Mouse (Mus musculus) hindbrain, embryonic 12.5 days (tissue): ENCODE measurements around the gene Gm6525. TPM values are rescaled to one million over a fixed set of nuclear protein-coding genes. Genes with fewer than 3 reads are reported as not detected.

Experiments
- ATAC-seq: fragments of 200-750 bp; cut with Nextera tagmentation; 2 replicates; pipeline ENCODE4 v1.8.0; 2017; ENCODE audit warnings: moderate TSS enrichment; ENCODE audit not compliant: low FRiP score
- H3K27ac ChIP-seq: fragments of 300-500 bp; sonication (generic); 2 replicates; pipeline ENCODE4 v1.5.1; 2016; ENCODE audit warnings: mild to moderate bottlenecking
- H3K27me3 ChIP-seq: fragments of 300-500 bp; sonication (generic); 2 replicates; pipeline ENCODE4 v1.6.1; 2016; ENCODE audit warnings: mild to moderate bottlenecking
- H3K36me3 ChIP-seq: fragments of 300-500 bp; sonication (generic); 2 replicates; pipeline ENCODE4 v1.6.1; 2016; ENCODE audit warnings: mild to moderate bottlenecking
- H3K4me1 ChIP-seq: fragments of 300-500 bp; sonication (generic); 2 replicates; pipeline ENCODE4 v1.6.1; 2016
- H3K4me2 ChIP-seq: fragments of 300-500 bp; sonication (generic); replicated peaks from 2 replicates; pipeline ENCODE4 v1.6.1; 2016; ENCODE audit warnings: mild to moderate bottlenecking
- H3K4me3 ChIP-seq: fragments of 300-500 bp; sonication (generic); 2 replicates; pipeline ENCODE4 v1.5.1; 2016; ENCODE audit warnings: mild to moderate bottlenecking
- H3K9ac ChIP-seq: fragments of 300-500 bp; sonication (generic); 2 replicates; pipeline ENCODE4 v1.6.1; 2016; ENCODE audit warnings: mild to moderate bottlenecking, moderate library complexity
- H3K9me3 ChIP-seq: fragments of 300-500 bp; sonication (generic); replicated peaks from 2 replicates; pipeline ENCODE4 v1.6.1; 2016; ENCODE audit warnings: mild to moderate bottlenecking
- WGBS: fragments of 180-500 bp; shearing (Covaris S2); methylation state at CpG from one replicate; pipeline ENCODE4 v1.1.7; 2016; 5-methylcytosine and 5-hydroxymethylcytosine counted together
- polyA plus RNA-seq: library from polyadenylated mRNA; unstranded; fragments of >200 nt; fragmentation: Nextera tagmentation; extraction: Ambion mirVana; gene quantifications from 2 replicates; pipeline ENCODE4 v1.2.1, GENCODE M21; 2016

The Gm6525 gene
- polyA plus RNA-seq, 1 experiment from 2014 or later: 2.4 TPM

GRCm38 (mm10) chr3:84154721-84155141 lies 19.2 kb upstream of the Gm6525 start:
- Histone ChIP-seq H3K9me3 (no peaks in the 10 kb centered on the region), H3K36me3 (peaks cover 8% of the 10 kb centered on the region), H3K4me2 (peak overlapping the region; percentile 97), H3K4me1 (peaks cover 3% of the 10 kb centered on the region), H3K27me3 (no peaks in the 10 kb centered on the region), H3K27ac (no peak overlapping the region), H3K4me3 (peak overlapping the region; percentile 52; the same call in 1 of the 2 replicates), H3K9ac (no peak overlapping the region)
- 17% methylated on average over 12 of the region's 12 CpGs for WGBS
- no peak for ATAC-seq

- no peak overlapping the region for H3K27ac ChIP-seq
- peak overlapping the region; percentile 52 for H3K4me3 ChIP-seq
- ATAC-seq: peak; percentile 65
- H3K4me1 ChIP-seq: peaks cover 3% of the 10 kb centered on the region
- WGBS: under 1% methylated on average over 27 of the region's 27 CpGs
- H3K4me2 ChIP-seq: peak overlapping the region; percentile 97
- H3K36me3 ChIP-seq: peaks cover 11% of the 10 kb centered on the region
- no peaks in the 10 kb centered on the region for H3K27me3 ChIP-seq
- H3K9ac ChIP-seq: peak overlapping the region; percentile 48; the same call in 1 of the 2 replicates
- H3K9me3 ChIP-seq: no peaks in the 10 kb centered on the region
Measured at GRCm38 (mm10) chr3:84155146-84155545, 18.8 kb upstream of the Gm6525 start.

GRCm38 (mm10) chr3:84155558-84156006 lies 18.3 kb upstream of the Gm6525 start, which contains the start of gene Mnd1:
TSS of gene Mnd1 (minus strand) at chr3:84155786.
- peak within 1 kb of the TSS; percentile 97 for H3K4me2 ChIP-seq
- peak within 1 kb of the TSS; percentile 52 for H3K4me3 ChIP-seq
- ATAC-seq: peak; percentile 98
- no peak within 1 kb of the TSS for H3K27ac ChIP-seq
- WGBS: under 1% methylated on average over 29 of the region's 29 CpGs
- no peaks in the 10 kb centered on the region for H3K27me3 ChIP-seq
- H3K36me3 ChIP-seq: peaks cover 15% of the 10 kb centered on the region
- H3K9ac ChIP-seq: peak within 1 kb of the TSS; percentile 48; the same call in 1 of the 2 replicates
- H3K4me1 ChIP-seq: peaks cover 3% of the 10 kb centered on the region
- H3K9me3 ChIP-seq: no peaks in the 10 kb centered on the region

GRCm38 (mm10) chr3:84156105-84156504 lies 17.8 kb upstream of the Gm6525 start:
- Histone ChIP-seq H3K27me3 (no peaks in the 10 kb centered on the region), H3K36me3 (peaks cover 15% of the 10 kb centered on the region), H3K4me3 (no peak overlapping the region), H3K27ac (no peak overlapping the region), H3K9ac (no peak overlapping the region), H3K4me2 (peak overlapping the region; percentile 97), H3K9me3 (no peaks in the 10 kb centered on the region), H3K4me1 (peaks cover 3% of the 10 kb centered on the region)
- no peak for ATAC-seq
- 64% methylated on average over 6 of the region's 6 CpGs for WGBS

GRCm38 (mm10) chr3:84157011-84157410 lies 16.9 kb upstream of the Gm6525 start:
- peaks cover 15% of the 10 kb centered on the region for H3K36me3 ChIP-seq
- peaks cover 3% of the 10 kb centered on the region for H3K4me1 ChIP-seq
- no peak overlapping the region for H3K27ac ChIP-seq
- no peaks in the 10 kb centered on the region for H3K9me3 ChIP-seq
- no peak overlapping the region for H3K9ac ChIP-seq
- 37% methylated on average over 4 of the region's 4 CpGs for WGBS
- H3K4me3 ChIP-seq: no peak overlapping the region
- H3K4me2 ChIP-seq: no peak overlapping the region
- no peaks in the 10 kb centered on the region for H3K27me3 ChIP-seq
- ATAC-seq: no peak

GRCm38 (mm10) chr3:84157559-84158350 lies 16.1 kb upstream of the Gm6525 start:
- no peaks in the 10 kb centered on the region for H3K27me3 ChIP-seq
- H3K4me1 ChIP-seq: peaks cover 3% of the 10 kb centered on the region
- H3K36me3 ChIP-seq: peaks cover 15% of the 10 kb centered on the region
- H3K9me3 ChIP-seq: no peaks in the 10 kb centered on the region
- ATAC-seq: no peak
- H3K27ac ChIP-seq: no peak overlapping the region
- H3K4me3 ChIP-seq: no peak overlapping the region
- H3K4me2 ChIP-seq: no peak overlapping the region
- no peak overlapping the region for H3K9ac ChIP-seq
- WGBS: 83% methylated on average over 4 of the region's 4 CpGs

- Histone ChIP-seq H3K9me3 (no peaks in the 10 kb centered on the region), H3K27me3 (no peaks in the 10 kb centered on the region), H3K4me2 (no peak overlapping the region), H3K4me3 (no peak overlapping the region), H3K9ac (no peak overlapping the region), H3K36me3 (peaks cover 50% of the 10 kb centered on the region), H3K27ac (no peak overlapping the region), H3K4me1 (no peaks in the 10 kb centered on the region)
- 95% methylated on average over 3 of the region's 3 CpGs for WGBS
- ATAC-seq: no peak
Measured at GRCm38 (mm10) chr3:84165391-84165790, 8.5 kb upstream of the Gm6525 start.

- Histone ChIP-seq H3K4me2 (no peak overlapping the region), H3K9ac (no peak overlapping the region), H3K36me3 (peaks cover 53% of the 10 kb centered on the region), H3K27ac (no peak overlapping the region), H3K4me3 (no peak overlapping the region), H3K4me1 (no peaks in the 10 kb centered on the region), H3K9me3 (no peaks in the 10 kb centered on the region), H3K27me3 (no peaks in the 10 kb centered on the region)
- ATAC-seq: no peak
- 96% methylated on average over 5 of the region's 5 CpGs for WGBS
Measured at GRCm38 (mm10) chr3:84166073-84166472, 7.8 kb upstream of the Gm6525 start.

- Histone ChIP-seq H3K4me1 (no peaks in the 10 kb centered on the region), H3K27me3 (no peaks in the 10 kb centered on the region), H3K4me2 (no peak overlapping the region), H3K4me3 (no peak overlapping the region), H3K27ac (no peak overlapping the region), H3K9me3 (no peaks in the 10 kb centered on the region), H3K9ac (no peak overlapping the region), H3K36me3 (peaks cover 73% of the 10 kb centered on the region)
- ATAC-seq: no peak
- WGBS: 90% methylated on average over 6 of the region's 6 CpGs
Measured at GRCm38 (mm10) chr3:84168943-84169342, 5.0 kb upstream of the Gm6525 start.

- Histone ChIP-seq H3K27ac (no peak overlapping the region), H3K4me1 (no peaks in the 10 kb centered on the region), H3K36me3 (peaks cover 71% of the 10 kb centered on the region), H3K27me3 (no peaks in the 10 kb centered on the region), H3K4me2 (no peak overlapping the region), H3K9ac (no peak overlapping the region), H3K4me3 (no peak overlapping the region), H3K9me3 (no peaks in the 10 kb centered on the region)
- ATAC-seq: no peak
- WGBS: 70% methylated on average over 8 of the region's 8 CpGs
Measured at GRCm38 (mm10) chr3:84169393-84170005, 4.4 kb upstream of the Gm6525 start.

- H3K4me2 ChIP-seq: no peak overlapping the region
- H3K9me3 ChIP-seq: no peaks in the 10 kb centered on the region
- no peak overlapping the region for H3K27ac ChIP-seq
- no peak for ATAC-seq
- H3K9ac ChIP-seq: no peak overlapping the region
- H3K27me3 ChIP-seq: no peaks in the 10 kb centered on the region
- 55% methylated on average over 11 of the region's 11 CpGs for WGBS
- H3K4me3 ChIP-seq: no peak overlapping the region
- H3K36me3 ChIP-seq: peaks cover 57% of the 10 kb centered on the region
- H3K4me1 ChIP-seq: no peaks in the 10 kb centered on the region
Measured at GRCm38 (mm10) chr3:84172406-84172805, 1.5 kb upstream of the Gm6525 start.
